Mouse (Mus musculus): Measurements from ENCODE around the gene Atp6v0a4. TPM values are rescaled to one million over a fixed set of nuclear protein-coding genes. Genes with fewer than 3 reads are reported as not detected.

Gene Atp6v0a4
- polyA plus RNA-seq, 1 experiment: 0.01 TPM

GRCm38 (mm10) chr6:38031924-38032540, 92.4 kb downstream of the Atp6v0a4 start:
- Histone ChIP-seq H3K36me3 (ENCODE audit: control insufficient read depth, insufficient read depth) (no peaks in the 10 kb centered on the region), H3K27me3 (ENCODE audit: control insufficient read depth, insufficient read depth, insufficient read length) (no peaks in the 10 kb centered on the region), H3K79me2 (ENCODE audit: control insufficient read depth, insufficient read depth) (no peaks in the 10 kb centered on the region), H3K4me2 (ENCODE audit: low read depth) (no peak overlapping the region), H3K4me3 (no peak overlapping the region), H3ac (ENCODE audit: control insufficient read depth, insufficient read length) (no peak overlapping the region)
- TF ChIP-seq CEBPB (IDR thresholded peaks at IDR 0.05; ENCODE audit: insufficient read depth, poor library complexity, severe bottlenecking): no peak

- no peaks in the 10 kb centered on the region for H3K79me2 ChIP-seq (ENCODE audit: control insufficient read depth, insufficient read depth)
- TF ChIP-seq MYOG (IDR thresholded peaks at IDR 0.05; ENCODE audit: control insufficient read depth in 1 of 3, insufficient read depth in 1 of 3, insufficient read length in 2 of 3, low read depth in 2 of 3): no peak
- no peak for TF ChIP-seq TCF12 (IDR thresholded peaks at IDR 0.05; ENCODE audit: insufficient read depth, poor library complexity, severe bottlenecking)
- H3K4me3 ChIP-seq: no peak overlapping the region
- H3K27me3 ChIP-seq (ENCODE audit: control insufficient read depth, insufficient read depth, insufficient read length): no peaks in the 10 kb centered on the region
- no peak overlapping the region for H3K4me2 ChIP-seq (ENCODE audit: low read depth)
- no peak overlapping the region for H3ac ChIP-seq (ENCODE audit: control insufficient read depth, insufficient read length)
- no peaks in the 10 kb centered on the region for H3K36me3 ChIP-seq (ENCODE audit: control insufficient read depth, insufficient read depth)
These were observed 96.2 kb downstream of the Atp6v0a4 start for GRCm38 (mm10) chr6:38028205-38028604.

GRCm38 (mm10) chr6:38027771-38028170, 96.6 kb downstream of the Atp6v0a4 start:
- TF ChIP-seq CEBPB (IDR thresholded peaks at IDR 0.05; ENCODE audit: insufficient read depth, poor library complexity, severe bottlenecking) (no peak), POLR2AphosphoS2 (IDR thresholded peaks at IDR 0.05; ENCODE audit: insufficient read length, low read depth) (no peak), MAX (IDR thresholded peaks at IDR 0.05; ENCODE audit: low read depth) (no peak), E2F4 (IDR thresholded peaks at IDR 0.05; ENCODE audit: insufficient read depth) (no peak), MYOG (IDR thresholded peaks at IDR 0.05; ENCODE audit: control insufficient read depth in 1 of 3, insufficient read depth in 1 of 3, insufficient read length in 2 of 3, low read depth in 2 of 3) (no peak), MYOD1 (IDR thresholded peaks at IDR 0.05; ENCODE audit: control insufficient read depth in 1 of 3, insufficient read length in 2 of 3, low read depth in 2 of 3) (no peak), USF1 (IDR thresholded peaks at IDR 0.05; ENCODE audit: low read depth) (no peak), TCF3 (IDR thresholded peaks at IDR 0.05; ENCODE audit: insufficient read length, low read depth) (no peak), REST (IDR thresholded peaks at IDR 0.05; ENCODE audit: insufficient read depth, insufficient read length) (no peak), POLR2A (IDR thresholded peaks at IDR 0.05; ENCODE audit: insufficient read length, low read depth) (no peak), SRF (IDR thresholded peaks at IDR 0.05; ENCODE audit: control insufficient read depth, insufficient read length, low read depth) (no peak), TCF12 (IDR thresholded peaks at IDR 0.05; ENCODE audit: insufficient read depth, poor library complexity, severe bottlenecking) (no peak)
- Histone ChIP-seq H3K4me3 (no peak overlapping the region), H3ac (ENCODE audit: control insufficient read depth, insufficient read length) (no peak overlapping the region), H3K79me2 (ENCODE audit: control insufficient read depth, insufficient read depth) (no peaks in the 10 kb centered on the region), H3K27me3 (ENCODE audit: control insufficient read depth, insufficient read depth, insufficient read length) (no peaks in the 10 kb centered on the region), H3K4me2 (ENCODE audit: low read depth) (no peak overlapping the region), H3K36me3 (ENCODE audit: control insufficient read depth, insufficient read depth) (no peaks in the 10 kb centered on the region)

- H3K4me3 ChIP-seq: no peak overlapping the region
- no peaks in the 10 kb centered on the region for H3K79me2 ChIP-seq (ENCODE audit: control insufficient read depth, insufficient read depth)
- H3K36me3 ChIP-seq (ENCODE audit: control insufficient read depth, insufficient read depth): no peaks in the 10 kb centered on the region
- H3K4me2 ChIP-seq (ENCODE audit: low read depth): no peak overlapping the region
- no peak for TF ChIP-seq USF1 (IDR thresholded peaks at IDR 0.05; ENCODE audit: low read depth)
- TF ChIP-seq POLR2A (IDR thresholded peaks at IDR 0.05; ENCODE audit: insufficient read length, low read depth): no peak
- TF ChIP-seq TCF12 (IDR thresholded peaks at IDR 0.05; ENCODE audit: insufficient read depth, poor library complexity, severe bottlenecking): no peak
- TF ChIP-seq CEBPB (IDR thresholded peaks at IDR 0.05; ENCODE audit: insufficient read depth, poor library complexity, severe bottlenecking): no peak
- TF ChIP-seq MYOG (IDR thresholded peaks at IDR 0.05; ENCODE audit: control insufficient read depth in 1 of 3, insufficient read depth in 1 of 3, insufficient read length in 2 of 3, low read depth in 2 of 3): no peak
- no peak for TF ChIP-seq SRF (IDR thresholded peaks at IDR 0.05; ENCODE audit: control insufficient read depth, insufficient read length, low read depth)
- no peak for TF ChIP-seq MAX (IDR thresholded peaks at IDR 0.05; ENCODE audit: low read depth)
- no peak for TF ChIP-seq REST (IDR thresholded peaks at IDR 0.05; ENCODE audit: insufficient read depth, insufficient read length)
- TF ChIP-seq POLR2AphosphoS2 (IDR thresholded peaks at IDR 0.05; ENCODE audit: insufficient read length, low read depth): no peak
- H3ac ChIP-seq (ENCODE audit: control insufficient read depth, insufficient read length): no peak overlapping the region
- no peaks in the 10 kb centered on the region for H3K27me3 ChIP-seq (ENCODE audit: control insufficient read depth, insufficient read depth, insufficient read length)
These were observed 101.1 kb downstream of the Atp6v0a4 start for GRCm38 (mm10) chr6:38023284-38023683.

GRCm38 (mm10) chr6:38021406-38021805, 103.0 kb downstream of the Atp6v0a4 start:
- H3K4me3 ChIP-seq: no peak overlapping the region
- H3ac ChIP-seq (ENCODE audit: control insufficient read depth, insufficient read length): no peak overlapping the region
- TF ChIP-seq MYOD1 (IDR thresholded peaks at IDR 0.05; ENCODE audit: control insufficient read depth in 1 of 3, insufficient read length in 2 of 3, low read depth in 2 of 3) (peak in 2 of 3 experiments; percentile 60 to 66), POLR2AphosphoS2 (IDR thresholded peaks at IDR 0.05; ENCODE audit: insufficient read length, low read depth) (no peak), MYOG (IDR thresholded peaks at IDR 0.05; ENCODE audit: control insufficient read depth in 1 of 3, insufficient read depth in 1 of 3, insufficient read length in 2 of 3, low read depth in 2 of 3) (peak in 2 of 3 experiments; percentile 7 to 77)

More at GRCm38 (mm10) chr6:38021406-38021805, 103.0 kb downstream of the Atp6v0a4 start:
- no peak overlapping the region for H3K4me2 ChIP-seq (ENCODE audit: low read depth)
- H3K27me3 ChIP-seq (ENCODE audit: control insufficient read depth, insufficient read depth, insufficient read length): no peaks in the 10 kb centered on the region
- H3K36me3 ChIP-seq (ENCODE audit: control insufficient read depth, insufficient read depth): no peaks in the 10 kb centered on the region
- H3K79me2 ChIP-seq (ENCODE audit: control insufficient read depth, insufficient read depth): no peaks in the 10 kb centered on the region
